Mouse (Mus musculus) thymus, postnatal 36 days (tissue): ENCODE results near the gene Lefty1.
"Not testable (repeated sequence)": the region's sequence is repeated elsewhere in the genome, so short reads cannot be mapped to it uniquely, and the experiment has no call there.

Source experiments
- DNase-seq, 2 experiments: peaks; one replicate each; pipeline ENCODE4 v3.0.0; 2022; ENCODE audit warnings: mixed read lengths in 2 of 2

The Lefty1 gene

GRCm38 (mm10) chr1:180956973-180957381, 22.2 kb downstream of the Lefty1 start:
- no peak for DNase-seq

DNA sequence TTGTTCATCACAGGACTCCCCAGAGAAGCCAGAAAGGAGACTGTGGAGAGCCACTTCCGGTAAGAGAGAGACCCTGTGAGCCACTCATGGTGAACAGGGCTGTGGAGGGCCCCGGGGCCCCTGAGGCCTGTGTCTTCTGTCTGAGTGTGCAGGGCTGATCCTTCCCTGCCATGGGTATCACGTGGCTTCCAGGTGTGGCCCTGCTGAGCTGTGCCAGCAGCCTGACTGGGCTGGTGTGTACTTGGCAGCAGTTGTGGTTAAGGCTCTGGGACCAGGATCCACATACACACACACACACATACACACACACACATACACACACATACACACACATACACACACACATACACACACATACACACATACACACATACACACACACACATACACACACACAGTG, 23.2 kb downstream of the Lefty1 start:
- DNase-seq = no peak

GRCm38 (mm10) chr1:180958797-180959196, 24.0 kb downstream of the Lefty1 start:
- no peak for DNase-seq

- no peak for DNase-seq
Measured at GRCm38 (mm10) chr1:180965786-180966185, 31.0 kb downstream of the Lefty1 start.

- no peak for DNase-seq
Measured at GRCm38 (mm10) chr1:180966542-180966941, 31.7 kb downstream of the Lefty1 start.

- DNase-seq = no peak
Measured at GRCm38 (mm10) chr1:180967261-180967660, 32.4 kb downstream of the Lefty1 start.

DNA sequence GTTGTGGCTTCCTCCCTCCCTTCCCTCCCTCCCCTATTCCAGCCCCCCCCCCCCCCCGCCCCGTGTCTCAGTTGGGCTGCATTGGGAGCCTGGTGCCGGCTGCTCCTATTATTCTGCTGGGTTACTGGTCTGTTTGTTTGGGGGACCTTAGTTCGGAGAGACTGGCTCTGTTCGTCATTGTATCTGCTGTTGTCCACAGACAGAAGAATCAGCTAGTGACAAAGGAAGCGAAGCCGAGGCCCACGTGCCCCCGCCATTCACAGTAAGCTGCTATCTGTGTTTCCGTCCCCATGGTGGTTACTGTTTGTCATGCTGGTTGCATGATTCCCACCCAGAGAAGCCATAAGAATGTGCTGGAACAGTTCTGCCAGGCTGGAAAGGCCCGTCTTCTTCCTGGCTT, 38.1 kb downstream of the Lefty1 start:
- DNase-seq = no peak

- DNase-seq = peak; percentile 35 to 48
Measured at GRCm38 (mm10) chr1:180974126-180974746, 39.4 kb downstream of the Lefty1 start.

- peak; percentile 50 to 52 for DNase-seq
Measured at GRCm38 (mm10) chr1:180976110-180976679, 41.4 kb downstream of the Lefty1 start.

- no peak for DNase-seq
Measured at GRCm38 (mm10) chr1:180979484-180980251, 44.8 kb downstream of the Lefty1 start.

DNA sequence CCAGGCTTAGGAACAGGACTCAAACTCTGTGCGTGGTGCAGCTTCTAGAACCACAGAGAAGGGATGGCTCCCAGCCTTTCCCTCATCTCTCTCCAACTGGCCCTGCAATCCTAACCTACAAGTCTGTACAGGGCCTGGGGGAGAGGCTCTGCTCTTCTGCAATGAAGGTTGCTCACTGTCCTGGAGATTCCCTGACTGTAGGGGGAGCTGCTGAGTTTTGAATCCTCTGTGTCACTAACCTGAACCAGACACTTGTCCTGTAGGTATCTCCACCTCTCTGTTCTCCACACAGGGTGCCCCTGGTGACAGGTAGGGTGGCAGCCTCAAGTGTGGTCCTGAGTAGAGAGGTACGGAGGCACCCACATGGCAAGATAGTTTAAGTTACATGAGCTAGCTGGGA, 45.6 kb downstream of the Lefty1 start:
- DNase-seq = no peak

- DNase-seq = not testable (repeated sequence)
Measured at GRCm38 (mm10) chr1:180981298-180982046, 46.6 kb downstream of the Lefty1 start.

DNA sequence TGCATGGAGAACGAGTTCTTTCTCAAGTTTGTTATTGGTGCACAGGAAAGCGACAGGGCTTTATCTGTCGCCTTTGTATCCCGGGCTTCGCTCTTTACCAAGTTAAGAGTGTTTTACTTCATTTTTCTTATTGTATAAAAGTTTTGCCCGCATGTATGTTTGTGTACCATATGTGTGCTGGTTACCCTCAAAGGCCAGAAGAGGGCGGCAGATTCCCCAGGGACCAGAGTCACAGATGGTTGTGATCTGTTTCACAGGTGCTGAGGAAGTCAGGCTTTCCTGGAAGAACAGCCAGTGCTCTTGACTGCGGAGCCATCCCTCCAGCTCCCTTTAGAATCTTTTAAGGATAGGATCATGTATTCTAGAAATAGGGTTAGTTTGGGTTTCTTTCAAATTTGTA, 51.9 kb downstream of the Lefty1 start:
- no peak for DNase-seq

DNA sequence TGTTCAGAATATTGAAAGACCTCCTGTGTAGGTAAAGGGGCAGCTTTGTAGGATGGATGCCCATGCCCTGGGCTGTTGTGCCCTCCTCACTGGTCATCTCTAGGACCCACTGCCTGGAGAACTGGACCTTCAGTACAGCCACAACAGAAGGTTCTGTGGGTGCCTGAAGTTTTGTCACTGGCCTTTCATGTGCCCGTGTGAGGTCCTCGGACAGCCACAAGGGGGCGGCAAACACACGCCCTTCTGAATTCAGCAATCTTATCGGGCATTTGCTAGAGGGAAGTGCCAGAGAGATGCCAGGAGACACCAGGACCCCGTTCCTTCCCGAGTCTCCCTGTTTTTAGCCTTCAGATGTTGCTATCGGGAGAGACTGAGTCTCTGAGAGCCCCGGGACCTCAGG, 52.9 kb downstream of the Lefty1 start:
- peak; percentile 71 to 76 for DNase-seq
